ENCODE assay signal across 10 mouse cellular contexts in genomic region chr7:80642976-80643666, GRCm38 (mm10). TPM values are rescaled to one million over a fixed set of nuclear protein-coding genes. Genes with fewer than 3 reads are reported as not detected.
DNase-seq lines count a peak whose midpoint lies in the region; ATAC-seq and TF ChIP-seq lines count a peak whose summit lies in the region.
"Had no signal": no experiment of that assay in that cellular context is flagged by ENCODE, and none has a peak within 500 bp of the region (broad histone marks: within the 10 kb centered on the region; RNA-seq: fewer than 3 reads in every experiment).

No protein-coding gene starts in this region.

- no peak for TF ChIP-seq RAD21 in CH12.LX (IDR thresholded peaks at IDR 0.05; ENCODE audit: low read depth, low read length)

- TF ChIP-seq POLR2A in CH12.LX (IDR thresholded peaks at IDR 0.05; ENCODE audit: low read depth, low read length) = no peak
- no peak for TF ChIP-seq POLR2A in brain, embryonic 14.5 days (IDR thresholded peaks at IDR 0.05; ENCODE audit: borderline replicate concordance, extremely low read depth, insufficient read depth, insufficient read length, poor library complexity, severe bottlenecking)

- no peak overlapping the region for H3K4me2 ChIP-seq in hindbrain, postnatal 0 days (ENCODE audit: low read depth, low read length)
- no peak overlapping the region for H3K4me2 ChIP-seq in CH12.LX (ENCODE audit: insufficient read depth, low read depth, poor library complexity, severe bottlenecking)

- no peak; the same call in 1 of the 2 replicates for TF ChIP-seq EP300 in CH12.LX (IDR thresholded peaks at IDR 0.05; ENCODE audit: low read length)

- WGBS in hindbrain, postnatal 0 days = 58% methylated on average over 8 of the region's 8 CpGs
- WGBS in hindbrain, embryonic 10.5 days = 83% methylated on average over 8 of the region's 8 CpGs
- WGBS in midbrain, embryonic 10.5 days = 87% methylated on average over 8 of the region's 8 CpGs

- peak; percentile 27 for DNase-seq in hindbrain, postnatal 0 days (ENCODE audit: low spot score)
- DNase-seq in hindbrain, embryonic 10.5 days (ENCODE audit: low spot score) = no peak
- no peak for DNase-seq in CH12.LX (ENCODE audit: extremely low read depth)
- DNase-seq in brain, embryonic 14.5 days (ENCODE audit: low read depth) = peak; percentile 40
- DNase-seq in thymus, postnatal 0 days (ENCODE audit: low spot score) = peak; percentile 73
- no peak for DNase-seq in lung, postnatal 4 days
- no peak for DNase-seq in midbrain, embryonic 10.5 days (ENCODE audit: low spot score)
- DNase-seq in gastrocnemius, postnatal 10 days = no peak

- in situ Hi-C loops in CH12.LX (cut with MboI; ENCODE audit: low pct_ligation_motif_present, low pct_unique_long_range_greater_than_20kb, low sequenced_read_pairs) = loop anchor here (5.0 kb wide), 1 partner anchor 34 kb away; no protein-coding TSS in a partner anchor

- H3K27ac ChIP-seq in hindbrain, postnatal 0 days = no peak overlapping the region
- H3K27ac ChIP-seq in hindbrain, embryonic 10.5 days = no peak overlapping the region
- no peak overlapping the region for H3K27ac ChIP-seq in CH12.LX (ENCODE audit: insufficient read depth, low read depth)
- H3K27ac ChIP-seq in midbrain, embryonic 10.5 days (replicated peaks) = no peak overlapping the region
- H3K27ac ChIP-seq: liver, embryonic 14.5 days had no signal

- H3K27me3 ChIP-seq in hindbrain, postnatal 0 days (ENCODE audit: insufficient read depth, low read length) = no peaks in the 10 kb centered on the region
- H3K27me3 ChIP-seq in hindbrain, embryonic 10.5 days (ENCODE audit: insufficient read depth, poor library complexity, severe bottlenecking) = no peaks in the 10 kb centered on the region
- H3K27me3 ChIP-seq in CH12.LX (replicated peaks) = no peaks in the 10 kb centered on the region
- no peaks in the 10 kb centered on the region for H3K27me3 ChIP-seq in midbrain, embryonic 10.5 days (ENCODE audit: low read depth, poor library complexity, severe bottlenecking)

- H3K4me3 ChIP-seq in hindbrain, postnatal 0 days (ENCODE audit: low read length) = no peak overlapping the region
- H3K4me3 ChIP-seq in hindbrain, embryonic 10.5 days = no peak overlapping the region
- no peak overlapping the region for H3K4me3 ChIP-seq in CH12.LX (replicated peaks in 1 of 3; ENCODE audit: low read depth in 2 of 3, low read length in 2 of 3, poor library complexity in 1 of 3)
- H3K4me3 ChIP-seq in midbrain, embryonic 10.5 days = no peak overlapping the region
- H3K4me3 ChIP-seq: erythroblast, embryonic 14.5 days had no signal

- H3K36me3 ChIP-seq in hindbrain, postnatal 0 days (ENCODE audit: insufficient read depth, low read length) = no peaks in the 10 kb centered on the region
- H3K36me3 ChIP-seq in hindbrain, embryonic 10.5 days = no peaks in the 10 kb centered on the region
- H3K36me3 ChIP-seq in CH12.LX (replicated peaks in 1 of 2; ENCODE audit: control insufficient read depth in 1 of 2, insufficient read depth in 1 of 2, low read length in 1 of 2) = no peaks in the 10 kb centered on the region
- no peaks in the 10 kb centered on the region for H3K36me3 ChIP-seq in midbrain, embryonic 10.5 days

- no peak for ATAC-seq in hindbrain, postnatal 0 days

- H3K9me3 ChIP-seq in hindbrain, postnatal 0 days (ENCODE audit: low read length) = no peaks in the 10 kb centered on the region
- no peaks in the 10 kb centered on the region for H3K9me3 ChIP-seq in hindbrain, embryonic 10.5 days
- no peaks in the 10 kb centered on the region for H3K9me3 ChIP-seq in CH12.LX (replicated peaks; ENCODE audit: low read length)
- no peaks in the 10 kb centered on the region for H3K9me3 ChIP-seq in midbrain, embryonic 10.5 days (replicated peaks)

- peaks cover 16% of the 10 kb centered on the region for H3K4me1 ChIP-seq in hindbrain, postnatal 0 days (ENCODE audit: insufficient read depth, low read length)
- H3K4me1 ChIP-seq in hindbrain, embryonic 10.5 days (replicated peaks) = peaks cover 29% of the 10 kb centered on the region
- peaks cover 24 to 66% of the 10 kb centered on the region in 2 experiments for H3K4me1 ChIP-seq in CH12.LX (ENCODE audit: control insufficient read depth in 1 of 2, insufficient read depth in 2 of 2)
- peaks cover 40% of the 10 kb centered on the region for H3K4me1 ChIP-seq in midbrain, embryonic 10.5 days

- dilution Hi-C loops in CH12.LX (cut with MboI; ENCODE audit: extremely low pct_ligation_motif_present, extremely low pct_unique_long_range_greater_than_20kb, low sequenced_read_pairs) = no loop called here

- H3K9ac ChIP-seq in hindbrain, postnatal 0 days (replicated peaks; ENCODE audit: low read length) = no peak overlapping the region
- no peak overlapping the region for H3K9ac ChIP-seq in CH12.LX (ENCODE audit: insufficient read depth, low read depth)
- H3K9ac ChIP-seq: liver, embryonic 14.5 days had no signal

- TF ChIP-seq CTCF in hindbrain, postnatal 0 days (IDR thresholded peaks at IDR 0.05; ENCODE audit: low read depth) = no peak
- TF ChIP-seq CTCF in CH12.LX (conservative IDR thresholded peaks at IDR 0.05 in 1 of 2, IDR thresholded peaks at IDR 0.05 in 1 of 2; ENCODE audit: low read depth in 2 of 2, low read length in 2 of 2) = no peak
- no peak for TF ChIP-seq CTCF in brain, embryonic 14.5 days (IDR thresholded peaks at IDR 0.05; ENCODE audit: borderline replicate concordance, extremely low read depth, insufficient read depth, insufficient read length)

- H3K79me2 ChIP-seq in CH12.LX (replicated peaks; ENCODE audit: control insufficient read depth, extremely low read depth, insufficient read depth, poor library complexity, severe bottlenecking) = 0 out of 2 replicates have a peak, but pooled peaks cover 2% of the 10 kb centered on the region

TF ChIP-seq in CH12.LX, 34 proteins besides CTCF, POLR2A, EP300 and RAD21:
- TF ChIP-seq ZC3H11A (IDR thresholded peaks at IDR 0.05; ENCODE audit: low read depth, low read length) = no peak
- peak; percentile 72 for TF ChIP-seq MEF2A (IDR thresholded peaks at IDR 0.05; ENCODE audit: borderline replicate concordance, low read depth, low read length)

RNA-seq across cellular contexts. Expression of gene Crtc3, which starts 45.6 kb away (rescaled TPM):
- 16.2 and 16.9 TPM in 2 replicates for total RNA-seq in hindbrain, postnatal 0 days (2014; rRNA removed)
- 15.1 and 17.2 TPM in 2 replicates for polyA plus RNA-seq in hindbrain, postnatal 0 days (2015; fragmentation: Nextera tagmentation; extraction: Ambion mirVana)
- 8.1 and 10.1 TPM in 2 replicates for polyA plus RNA-seq in hindbrain, embryonic 10.5 days (2016; fragmentation: Nextera tagmentation; extraction: Ambion mirVana)
- total RNA-seq in CH12.LX (2012; rRNA removed) (3.9 and 4.4 TPM in 2 replicates), CH12.LX (2014; rRNA removed) (1.2 and 1.3 TPM in 2 replicates)
- polyA plus RNA-seq in CH12.LX (2012; ENCODE audit: insufficient read length, low read depth) = 5.8 and 9.1 TPM in 2 replicates
- polyA plus RNA-seq in brain, embryonic 14.5 days (2012; rRNA removed) = 13.0 and 18.1 TPM in 2 replicates
- 18.8 and 19.0 TPM in 2 replicates for polyA plus RNA-seq in thymus, postnatal 0 days (2015; fragmentation: Nextera tagmentation; extraction: Ambion mirVana)
- polyA plus RNA-seq in midbrain, embryonic 10.5 days (2016; fragmentation: Nextera tagmentation; extraction: Ambion mirVana) = 8.4 and 9.3 TPM in 2 replicates
- total RNA-seq in gastrocnemius, postnatal 10 days (2021) = 10 to 100 TPM; 16.7 to 25.1 TPM

Comparison
In these comparisons a context has a peak if more than half of its experiments do, and no peak if none do; other contexts are left out.
1. DNase-seq: peak in hindbrain, postnatal 0 days (single experiment), brain, embryonic 14.5 days (single experiment) and thymus, postnatal 0 days (single experiment); none in hindbrain, embryonic 10.5 days (single experiment), CH12.LX (single experiment), lung, postnatal 4 days (0 of 2), midbrain, embryonic 10.5 days (single experiment) and gastrocnemius, postnatal 10 days (single experiment).